Mouse (Mus musculus): ENCODE results near the gene Trmt1.

- TF ChIP-seq ZC3H11A (IDR thresholded peaks at IDR 0.05; ENCODE audit: borderline replicate concordance, low read depth, low read length) = no peak
- TF ChIP-seq HCFC1 (IDR thresholded peaks at IDR 0.05; ENCODE audit: borderline replicate concordance, insufficient read depth, low read length) = no peak
These were observed 47.9 kb downstream of the Trmt1 start for GRCm38 (mm10) chr8:84733959-84734358.

All from ES-E14 (cell line).